Mouse (Mus musculus) neural tube, embryonic 10.5 days (tissue): ENCODE measurements around the gene Dnajc16.
"Not testable (repeated sequence)": the region's sequence is repeated elsewhere in the genome, so short reads cannot be mapped to it uniquely, and the experiment has no call there.

Source experiments
- DNase-seq: peaks from one replicate; pipeline ENCODE4 v3.0.0-alpha.2; 2017; ENCODE audit warnings: low spot score; ENCODE audit errors: extremely low spot score

Gene Dnajc16

DNA sequence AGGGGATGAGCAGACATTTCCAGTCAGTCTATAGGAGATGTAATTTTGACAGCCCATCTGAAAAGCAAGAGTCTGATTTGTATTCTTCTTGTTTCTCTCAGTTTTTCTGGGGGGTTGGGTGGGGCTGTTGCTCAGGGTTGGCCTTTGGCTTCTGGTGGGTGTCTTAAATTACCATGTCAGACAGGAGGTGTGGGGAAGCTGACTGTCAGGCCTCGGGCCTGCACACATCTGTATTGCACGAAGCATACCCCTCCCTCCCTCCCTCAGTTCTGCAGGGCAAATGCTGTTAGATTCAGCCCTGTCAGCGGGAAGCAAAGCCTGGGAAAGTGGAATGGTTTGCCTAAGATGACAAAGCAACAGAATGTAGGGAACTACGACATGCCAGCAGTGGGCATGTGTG lies 6.2 kb upstream of the Dnajc16 start:
- no peak for DNase-seq

DNA sequence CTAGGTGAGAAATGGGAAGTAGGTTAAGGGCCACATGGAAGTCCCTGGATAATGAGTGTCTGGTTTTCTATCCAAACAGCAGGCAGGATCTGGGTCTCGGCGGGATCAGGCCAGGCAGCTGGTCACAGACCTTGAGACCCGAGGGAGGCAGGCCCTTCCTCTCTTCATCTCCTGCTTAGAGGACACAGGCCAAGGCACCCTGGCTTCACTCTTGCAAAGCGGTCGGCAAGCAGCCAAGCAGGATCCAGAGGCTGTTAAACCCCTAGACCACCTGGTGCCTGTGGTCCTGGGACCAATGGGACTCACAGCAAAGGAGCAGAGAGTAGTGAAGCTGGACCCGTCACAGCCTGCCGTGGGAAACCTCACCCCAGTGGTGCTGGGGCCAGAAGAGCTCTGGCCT lies 5.6 kb upstream of the Dnajc16 start:
- DNase-seq, result no peak

DNA sequence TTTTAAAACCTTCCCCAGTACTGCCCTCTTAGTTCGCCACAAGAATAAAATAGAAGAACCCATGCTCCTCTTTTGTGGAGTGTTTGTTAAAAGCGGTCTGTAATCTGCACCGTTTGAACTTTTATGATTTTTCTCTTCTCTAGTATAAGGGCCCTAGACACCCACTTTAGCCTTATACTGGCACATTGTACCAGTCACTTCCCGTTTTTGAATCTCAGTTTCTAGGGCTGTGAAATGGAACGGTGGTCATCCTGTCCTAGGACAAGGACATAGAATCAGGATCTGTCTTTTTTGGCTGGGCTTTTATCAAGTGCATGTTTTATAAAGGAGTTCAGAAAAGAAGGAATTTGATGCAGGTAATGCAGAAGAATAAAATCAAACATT lies 3.4 kb upstream of the Dnajc16 start:
- DNase-seq, result no peak

DNA sequence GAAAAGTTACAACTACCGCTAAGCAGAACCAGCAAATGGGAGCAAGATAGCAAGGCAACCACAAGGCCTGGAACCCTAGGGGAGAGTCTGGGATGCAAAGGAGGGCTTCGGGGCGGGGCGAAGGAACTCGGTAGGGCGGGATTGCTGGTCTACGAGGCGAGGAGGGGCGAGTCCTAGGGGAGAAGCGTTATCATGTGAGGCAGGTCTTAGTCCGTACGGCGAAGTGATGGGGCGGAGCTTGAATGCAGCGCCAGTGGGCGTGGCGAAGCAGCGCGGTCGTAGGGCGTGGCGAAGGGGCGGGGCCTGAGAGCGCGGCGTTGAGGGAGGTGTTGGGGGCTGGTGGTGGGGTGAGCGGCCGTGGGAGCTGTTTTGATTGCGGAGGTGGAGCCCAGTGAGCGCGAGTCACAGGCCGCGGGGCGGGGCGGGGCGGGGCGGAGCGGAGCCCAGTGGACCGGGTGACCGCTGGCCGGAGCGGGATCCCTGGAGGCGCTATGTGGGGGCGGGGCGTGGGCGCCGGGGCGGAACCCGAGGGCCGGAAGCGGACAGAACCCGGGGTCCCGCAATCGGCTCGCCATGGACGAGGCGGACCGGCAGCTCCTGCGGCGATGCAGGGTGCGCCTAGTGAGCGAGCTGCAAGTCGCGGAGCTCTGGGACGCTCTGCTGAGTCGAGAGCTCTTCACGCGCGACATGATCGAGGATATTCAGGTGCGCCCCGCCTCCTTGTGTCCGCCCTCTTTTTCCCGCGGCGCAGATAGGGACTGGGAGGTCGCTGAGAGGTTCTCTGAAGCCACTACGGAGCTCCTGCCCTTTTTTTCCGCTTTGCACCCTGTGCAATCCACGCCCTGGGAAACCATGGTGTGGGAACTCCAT lies 2.8 kb upstream of the Dnajc16 start, which contains the start of gene Casp9:
Gene Casp9 (plus strand): TSS at position 331 of the 870 bp plus-strand sequence.
- DNase-seq, result peak; percentile 99

DNA sequence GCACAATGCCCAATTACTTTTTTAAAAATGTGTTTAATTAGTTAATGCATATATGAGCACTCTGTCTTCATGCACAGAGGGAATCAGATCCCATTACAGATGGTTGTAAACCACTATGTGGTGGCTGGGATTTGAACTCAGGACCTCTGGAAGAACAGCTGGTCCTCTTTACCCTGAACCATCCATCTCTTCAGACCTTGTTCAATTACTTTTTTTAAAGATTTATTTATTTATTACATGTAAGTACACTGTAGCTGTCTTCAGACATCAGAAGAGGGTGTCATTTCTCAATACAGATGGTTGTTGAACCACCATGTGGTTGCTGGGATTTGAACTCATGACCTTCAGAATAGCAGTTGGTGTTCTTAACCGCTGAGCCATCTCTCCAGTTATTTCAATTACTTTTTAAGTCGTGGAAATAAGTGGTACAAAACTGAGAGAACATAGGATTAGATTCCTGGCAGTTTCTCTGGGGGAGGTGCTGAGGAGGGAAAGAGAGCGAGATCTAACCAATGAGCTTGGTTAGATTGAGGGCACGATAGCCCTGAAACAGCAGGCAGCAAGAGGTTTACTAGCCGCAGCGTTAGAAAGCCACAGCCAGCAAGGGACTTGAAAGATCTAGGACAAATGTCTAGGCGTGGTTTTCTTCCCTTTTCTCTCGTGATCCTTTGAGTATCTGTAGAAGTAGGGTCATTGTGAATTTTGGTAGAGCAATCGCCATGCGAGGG lies 2.0 kb upstream of the Dnajc16 start:
- DNase-seq, result no peak

DNA sequence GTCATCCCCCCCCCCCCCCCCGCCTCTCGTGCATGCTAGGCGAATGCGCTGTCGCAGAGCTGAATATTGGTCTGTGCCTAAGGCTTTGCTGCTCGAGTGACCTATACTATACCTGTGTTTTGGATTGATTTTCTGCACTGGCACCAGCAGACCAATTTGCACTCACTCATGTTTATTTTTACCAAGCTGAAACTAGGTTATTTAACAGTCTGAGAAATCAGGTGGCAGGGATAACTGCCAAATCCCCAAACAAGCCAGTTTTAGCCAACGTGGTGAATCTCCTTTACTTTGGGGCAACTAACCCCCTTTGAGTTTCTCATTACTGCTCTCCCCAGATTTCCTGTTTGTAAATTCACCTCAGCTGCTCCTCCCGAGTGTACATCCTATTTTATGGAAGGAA lies 1.2 kb upstream of the Dnajc16 start:
- DNase-seq, result no peak

DNA sequence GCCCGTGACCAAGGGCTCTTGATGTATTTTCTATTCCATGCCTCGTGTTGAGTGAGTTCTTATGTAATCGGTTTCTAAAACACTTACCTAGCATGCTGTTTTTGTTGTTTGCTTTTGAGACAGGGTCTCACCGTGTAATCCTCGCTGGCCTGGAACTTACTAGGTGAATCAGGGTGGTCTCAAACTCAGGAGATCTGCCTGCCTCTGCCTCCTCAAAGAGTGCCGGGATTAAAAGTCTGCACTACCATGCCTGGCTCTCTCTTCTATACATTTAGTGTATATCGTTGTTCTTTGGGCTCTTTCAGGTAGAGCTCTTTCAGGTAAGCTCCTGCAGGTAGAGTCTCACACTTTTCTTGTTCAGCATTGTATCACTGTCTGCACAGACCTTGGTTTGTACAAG lies 755 bp upstream of the Dnajc16 start:
- DNase-seq, result no peak

DNA sequence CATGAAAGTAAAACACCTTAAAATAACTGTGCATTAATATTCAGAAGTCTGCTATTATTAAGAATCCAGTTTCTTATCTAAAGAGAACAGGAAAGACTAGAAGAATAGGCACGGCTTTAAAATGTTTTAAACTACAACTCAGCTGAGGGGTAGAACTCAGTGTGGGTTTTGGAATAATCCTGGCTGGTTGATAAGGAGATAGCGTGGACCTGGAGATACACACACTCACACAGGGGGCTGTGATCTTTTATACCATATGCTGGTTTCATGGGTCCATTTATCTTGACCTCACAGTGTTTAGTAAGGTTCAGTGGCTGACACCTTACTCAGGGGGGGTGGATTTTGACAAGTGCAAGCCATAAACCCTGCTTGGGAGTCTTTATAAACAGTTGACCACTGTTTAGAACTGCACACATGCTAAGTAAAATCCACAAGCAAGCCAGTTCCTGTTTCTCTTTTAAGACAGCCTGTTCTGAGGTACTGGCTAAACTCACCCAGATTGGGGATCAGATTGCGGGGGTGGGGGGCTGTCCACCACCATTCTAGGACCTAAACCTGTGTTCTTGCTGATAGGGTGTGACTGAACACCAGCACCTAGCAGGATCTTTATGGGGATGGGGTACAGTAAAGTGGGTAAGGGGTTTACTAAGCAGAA lies 1.0 kb downstream of the Dnajc16 start:
- DNase-seq, result peak; percentile 22

DNA sequence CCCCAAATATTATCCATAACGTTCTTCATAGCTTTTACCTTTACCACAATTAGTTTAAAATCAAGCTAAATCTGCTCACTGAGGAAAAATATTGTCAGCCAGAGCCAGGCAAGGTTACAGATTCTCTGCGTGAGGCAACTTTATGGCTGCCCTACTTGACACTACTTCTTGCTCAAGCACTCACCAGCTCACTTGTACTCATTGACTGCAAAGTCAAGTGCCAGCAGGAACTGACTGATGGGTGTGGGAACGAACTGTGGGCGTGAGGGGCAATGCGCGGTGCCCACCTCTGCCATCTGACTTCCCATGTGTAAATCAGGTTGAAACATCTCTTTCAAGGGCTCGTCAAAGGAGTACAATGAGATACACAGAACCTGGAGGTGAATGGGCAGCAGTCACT lies 3.3 kb downstream of the Dnajc16 start:
- no peak for DNase-seq

DNA sequence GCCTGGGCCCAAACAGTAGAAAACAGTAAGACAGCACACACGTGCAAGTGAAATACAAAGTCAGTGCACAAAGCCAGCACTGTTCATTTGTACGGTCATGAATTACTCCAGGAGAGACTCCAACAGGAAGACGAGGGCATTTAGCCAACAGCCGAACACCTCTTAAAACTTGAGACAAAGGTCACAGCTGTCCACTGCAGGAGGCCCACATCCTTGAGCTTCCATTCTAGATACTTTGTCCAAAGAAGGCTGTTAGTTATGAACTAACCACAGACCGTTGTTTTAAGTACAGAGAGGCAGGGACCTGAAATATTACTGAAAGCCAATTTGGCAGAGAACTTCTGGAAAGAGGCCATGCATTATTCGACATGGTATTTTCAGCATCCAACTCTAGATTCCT lies 3.7 kb downstream of the Dnajc16 start:
- DNase-seq, result no peak

DNA sequence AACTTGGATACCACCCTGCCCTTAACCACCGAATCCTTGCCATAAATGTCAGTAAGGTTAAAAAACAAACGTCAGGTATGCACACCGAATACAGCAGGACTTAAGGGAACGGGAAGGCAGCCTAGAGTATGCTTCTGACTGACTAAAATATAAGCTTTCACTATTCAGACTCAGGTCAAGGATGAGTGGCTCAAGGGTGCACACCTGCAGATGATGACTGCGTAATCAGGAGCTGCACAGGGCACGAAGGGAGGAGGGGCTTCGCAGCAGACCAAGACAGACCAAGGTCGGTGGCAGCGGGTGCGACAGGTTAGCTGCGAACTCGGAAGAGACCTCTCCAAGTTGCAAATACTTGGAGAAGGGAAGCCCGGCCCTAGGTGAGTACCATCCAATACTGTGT lies 4.6 kb downstream of the Dnajc16 start:
- DNase-seq, result no peak

DNA sequence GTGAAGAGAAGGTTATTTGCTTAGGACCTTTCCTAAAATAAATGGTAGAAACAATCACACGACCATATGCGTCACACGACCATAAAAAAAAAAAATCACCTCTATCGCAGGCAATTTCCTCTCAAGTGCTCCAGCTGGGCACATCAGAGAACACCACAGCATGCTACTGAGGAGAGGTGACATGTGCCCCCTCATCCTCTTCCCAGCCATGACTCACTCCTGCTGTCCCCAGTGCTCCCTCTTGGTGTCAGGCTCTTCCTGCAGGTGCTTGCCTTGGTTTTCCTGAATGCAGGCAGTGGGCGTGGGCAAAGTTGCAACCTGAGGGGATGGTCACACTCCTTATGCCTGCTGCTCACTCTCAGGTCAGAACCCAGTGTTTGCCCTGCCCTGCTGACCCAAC lies 5.9 kb downstream of the Dnajc16 start:
- no peak for DNase-seq

DNA sequence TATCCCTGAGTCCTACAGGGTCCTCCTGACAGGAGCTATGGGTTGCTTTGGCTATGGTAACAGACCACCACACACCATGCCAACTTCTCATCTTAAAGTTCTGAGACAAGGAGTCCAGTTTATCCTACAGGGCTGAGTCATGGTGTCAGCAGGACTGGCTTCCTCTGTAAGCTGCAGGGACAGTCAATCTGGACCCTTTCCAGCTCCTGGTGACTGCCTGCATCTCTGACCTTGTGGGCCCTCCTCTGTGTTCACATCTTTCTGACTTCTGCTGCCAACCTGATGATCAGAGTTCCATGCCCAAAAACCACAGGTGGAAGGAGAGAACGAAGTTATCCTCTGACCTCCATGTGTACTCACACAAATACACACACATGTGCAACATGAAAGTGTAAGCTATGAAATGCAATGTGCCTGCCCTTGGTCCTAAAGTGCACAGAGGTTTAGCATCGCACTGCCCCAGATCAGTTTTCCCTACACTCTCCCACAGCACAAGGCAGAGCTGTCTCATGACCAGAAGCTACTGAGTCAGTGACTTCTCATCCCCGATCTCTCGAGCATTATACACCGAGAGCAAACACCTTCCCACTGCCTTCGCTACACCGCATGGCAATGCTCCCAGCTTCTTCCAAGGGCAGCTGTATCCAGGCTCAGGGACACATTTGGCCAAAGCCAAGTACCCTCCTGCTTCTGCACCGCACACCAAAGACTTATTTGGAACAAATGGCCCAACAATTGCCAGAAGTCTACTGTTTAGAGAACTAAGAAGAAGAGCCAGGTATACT lies 9.3 kb downstream of the Dnajc16 start:
- no peak for DNase-seq

DNA sequence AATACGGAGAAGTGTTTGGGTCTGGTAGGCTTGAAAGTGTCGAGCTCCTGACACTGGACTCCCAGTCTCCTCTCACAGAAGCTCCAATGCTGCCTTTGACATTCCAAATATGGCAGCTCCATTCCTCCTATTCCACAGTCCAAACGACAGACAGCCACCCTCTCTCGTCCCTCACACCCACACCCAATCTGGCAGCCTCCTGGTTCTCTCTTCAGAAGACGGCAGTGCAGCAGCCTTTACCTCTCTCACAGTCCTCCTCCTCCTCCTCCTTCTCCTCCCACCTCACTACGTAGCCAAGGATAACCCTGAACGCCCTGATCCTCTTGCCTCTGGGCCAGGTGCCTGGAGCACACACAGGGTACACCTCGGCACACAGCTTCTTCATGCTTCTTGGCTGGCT lies 10.9 kb downstream of the Dnajc16 start:
- no peak for DNase-seq

DNA sequence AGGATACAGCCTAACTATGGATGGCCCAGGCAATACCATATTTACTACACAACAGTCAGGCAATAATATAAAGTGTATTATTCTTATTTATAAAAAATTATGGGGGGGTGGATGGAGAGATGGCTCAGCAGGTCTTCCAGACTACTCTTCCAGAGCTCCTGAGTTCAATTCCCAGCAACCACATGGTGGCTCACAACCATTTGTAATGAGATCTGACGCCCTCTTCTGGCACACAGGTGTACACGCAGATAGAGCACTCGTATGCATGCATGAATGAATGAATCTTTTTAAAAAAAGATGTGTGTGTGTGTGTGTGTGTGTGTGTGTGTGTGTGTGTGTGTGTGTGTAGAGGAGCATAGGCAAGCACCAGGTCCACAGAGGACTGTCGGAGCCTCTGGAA lies 17.7 kb downstream of the Dnajc16 start:
- DNase-seq, result not testable (repeated sequence)

DNA sequence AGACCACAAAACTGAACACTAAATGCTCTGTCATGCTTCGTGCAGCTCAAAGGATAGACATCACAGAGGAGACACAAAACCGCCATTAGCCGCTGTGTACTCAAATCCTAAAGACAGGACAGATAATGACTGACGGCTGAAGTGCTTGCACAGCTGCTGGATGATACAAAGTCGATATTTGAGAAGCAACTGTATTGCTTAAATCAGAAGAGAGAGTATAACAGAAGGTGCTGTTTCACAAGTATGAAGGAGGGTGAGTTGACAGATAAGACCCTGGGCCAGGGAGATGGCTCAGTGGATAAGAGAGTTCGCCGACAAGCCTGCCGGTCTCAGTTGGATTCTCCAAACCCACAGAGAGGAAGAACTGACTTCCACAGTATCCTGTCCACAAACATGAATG lies 18.9 kb downstream of the Dnajc16 start:
- DNase-seq, result no peak

DNA sequence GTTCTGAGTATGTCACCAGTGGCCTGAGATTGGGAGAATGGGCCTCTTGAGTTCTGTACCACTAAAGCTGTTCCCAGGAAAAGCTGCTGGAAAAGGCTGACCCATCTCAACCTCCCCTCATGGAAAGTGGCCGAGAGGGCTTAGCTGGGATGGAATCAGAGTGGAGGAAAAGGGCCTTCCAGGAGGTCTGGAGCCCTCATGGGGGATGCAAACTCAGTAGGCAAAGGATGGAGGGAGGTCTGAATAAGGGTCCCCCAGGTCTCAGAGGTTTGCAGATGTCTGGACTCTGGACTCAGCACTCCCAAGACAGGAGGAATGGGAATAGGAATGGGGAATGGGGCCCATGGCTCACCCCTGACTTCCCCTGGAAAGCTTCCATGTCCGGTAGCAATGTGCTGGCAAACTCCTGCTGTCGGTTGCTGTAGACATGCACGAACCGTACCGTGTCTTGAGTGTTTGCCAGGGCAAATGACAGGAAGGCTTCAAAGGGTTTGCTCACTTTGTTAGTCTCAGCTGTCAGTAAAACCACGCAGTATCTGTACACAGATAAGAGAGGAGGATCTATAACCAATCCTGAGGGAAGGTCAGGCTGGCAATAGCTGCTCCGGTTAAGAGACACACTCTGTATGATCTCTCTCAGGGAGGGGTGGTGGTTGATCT lies 21.1 kb downstream of the Dnajc16 start:
- no peak for DNase-seq

DNA sequence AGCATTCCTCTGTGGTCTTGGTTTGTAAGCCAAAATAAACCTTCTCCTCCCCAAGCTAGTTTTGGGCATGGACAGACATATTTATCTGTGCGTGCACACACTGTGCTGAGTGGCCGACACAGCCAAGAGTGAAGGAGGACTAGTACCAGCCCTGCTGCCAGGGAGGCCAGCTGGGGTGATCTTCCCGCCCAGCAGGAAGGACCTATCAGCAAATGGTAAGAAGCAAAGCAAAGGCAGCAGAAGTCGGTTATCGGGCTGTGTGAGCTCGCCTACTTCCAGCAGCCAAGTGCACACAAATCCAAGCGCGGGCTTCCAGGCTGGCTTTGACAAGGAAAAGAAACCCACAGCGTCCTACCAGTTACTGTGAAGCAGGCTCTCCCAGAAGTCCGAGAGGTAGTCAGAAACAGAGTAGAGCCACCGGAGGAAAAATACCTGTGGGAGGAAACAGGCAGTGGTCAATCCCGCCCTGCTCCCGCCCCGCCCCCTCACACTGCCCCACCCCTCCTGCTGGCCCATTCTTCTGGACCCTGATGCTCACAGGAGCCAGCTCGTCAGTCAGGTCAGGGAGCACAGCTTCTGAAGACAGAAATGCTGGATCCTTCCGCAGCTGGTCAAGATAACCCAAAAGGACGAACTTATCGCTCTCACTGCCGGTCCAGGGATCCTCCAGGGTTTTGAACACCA lies 23.2 kb downstream of the Dnajc16 start:
- no peak for DNase-seq

DNA sequence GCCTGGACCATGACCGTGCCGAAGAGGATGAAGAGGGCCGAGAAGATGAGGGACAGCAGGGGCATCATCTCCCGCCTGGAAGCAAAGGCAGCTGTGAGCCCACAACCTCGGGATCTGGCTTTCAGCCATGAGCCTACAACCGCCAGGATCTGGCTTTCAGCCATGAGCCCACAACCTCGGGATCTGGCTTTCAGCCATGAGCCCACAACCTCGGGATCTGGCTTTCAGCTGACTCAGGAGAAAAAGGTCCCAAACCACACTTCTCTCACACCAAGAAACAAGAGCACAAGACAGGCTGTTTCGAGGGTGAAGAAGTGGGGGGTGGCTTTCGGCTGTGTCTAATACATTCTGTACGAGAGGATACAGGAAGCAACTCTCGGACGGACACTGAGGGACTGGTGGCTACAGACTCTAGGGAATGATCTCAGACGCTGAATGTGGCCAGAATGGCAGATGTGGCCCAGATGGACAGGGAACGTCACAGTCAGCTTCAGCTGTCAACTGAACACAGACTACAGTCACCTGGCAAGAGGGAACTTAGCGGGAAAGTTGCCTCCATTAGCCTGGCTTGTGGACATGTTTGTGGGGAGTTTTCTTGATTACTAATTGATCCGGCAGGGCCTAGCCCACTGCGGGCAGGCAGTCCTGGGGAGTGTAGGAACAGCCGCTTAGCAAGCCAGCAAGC lies 23.9 kb downstream of the Dnajc16 start:
- no peak for DNase-seq

DNA sequence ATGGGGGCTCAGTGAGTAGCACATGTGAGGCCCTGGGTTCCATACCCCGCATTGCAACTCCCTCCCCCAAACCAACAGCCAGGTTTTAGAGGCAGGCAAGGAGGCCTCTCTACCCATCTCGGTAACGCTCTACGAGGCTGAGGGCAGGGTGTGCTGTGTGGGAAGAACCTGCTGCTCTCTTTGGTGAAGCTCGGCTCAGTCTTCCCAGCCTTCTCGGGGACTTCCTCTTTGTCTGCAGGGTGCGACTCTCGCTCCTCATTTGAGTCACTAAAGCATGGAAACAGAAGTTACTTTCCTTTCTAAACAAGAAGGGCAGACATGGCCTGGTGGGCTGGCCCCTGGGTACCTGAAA lies 24.4 kb downstream of the Dnajc16 start:
- DNase-seq, result no peak
